Mouse (Mus musculus): ENCODE measurements at regions not wholly inside any gene's neighbourhood (a gene's known extent, or its start where the extent isn't known, plus 50 kb on each side); places are given as distances from the start of the nearest gene placed in this dataset.

DNA sequence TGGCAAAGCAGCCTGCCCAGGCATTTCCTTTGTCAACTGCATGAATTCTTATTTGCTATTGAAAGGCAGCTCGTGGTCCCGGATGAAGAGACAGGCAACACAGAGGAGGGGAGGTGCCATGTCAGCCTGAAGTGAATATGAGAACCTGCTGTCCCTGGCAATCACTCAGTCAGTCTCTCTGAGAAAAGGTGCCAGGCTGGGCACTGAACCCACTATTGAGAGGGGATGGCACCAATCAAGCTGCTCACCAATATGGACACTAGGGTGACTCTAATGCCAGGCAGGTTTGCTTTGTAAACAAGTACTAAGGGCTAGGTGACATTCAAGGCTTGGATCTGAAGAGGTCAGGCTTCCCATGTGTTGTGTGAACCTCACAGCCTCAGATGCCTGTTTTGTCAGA lies 222.0 kb upstream of the Wscd1 start:
- no peak for DNase-seq

DNA sequence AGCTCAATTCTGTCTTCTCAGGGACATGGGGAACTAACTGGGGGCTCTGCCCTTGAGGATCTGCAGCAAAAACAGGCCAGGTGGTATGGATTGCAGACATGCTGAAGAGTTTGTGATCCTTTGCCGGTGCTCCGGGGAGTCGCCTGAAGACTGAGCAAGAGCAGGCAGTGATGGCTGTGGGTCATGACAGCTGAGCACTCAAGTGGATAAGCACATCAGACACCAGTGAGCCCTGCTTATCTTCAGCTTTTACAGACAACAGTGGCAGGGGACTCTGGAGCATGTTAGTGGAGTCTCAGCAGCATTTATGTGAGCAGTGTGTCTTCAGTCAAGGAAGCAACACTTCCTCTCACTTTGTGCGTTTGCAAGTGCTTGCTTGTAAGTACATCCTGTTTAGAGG lies 221.1 kb upstream of the Wscd1 start:
- DNase-seq, result no peak

DNA sequence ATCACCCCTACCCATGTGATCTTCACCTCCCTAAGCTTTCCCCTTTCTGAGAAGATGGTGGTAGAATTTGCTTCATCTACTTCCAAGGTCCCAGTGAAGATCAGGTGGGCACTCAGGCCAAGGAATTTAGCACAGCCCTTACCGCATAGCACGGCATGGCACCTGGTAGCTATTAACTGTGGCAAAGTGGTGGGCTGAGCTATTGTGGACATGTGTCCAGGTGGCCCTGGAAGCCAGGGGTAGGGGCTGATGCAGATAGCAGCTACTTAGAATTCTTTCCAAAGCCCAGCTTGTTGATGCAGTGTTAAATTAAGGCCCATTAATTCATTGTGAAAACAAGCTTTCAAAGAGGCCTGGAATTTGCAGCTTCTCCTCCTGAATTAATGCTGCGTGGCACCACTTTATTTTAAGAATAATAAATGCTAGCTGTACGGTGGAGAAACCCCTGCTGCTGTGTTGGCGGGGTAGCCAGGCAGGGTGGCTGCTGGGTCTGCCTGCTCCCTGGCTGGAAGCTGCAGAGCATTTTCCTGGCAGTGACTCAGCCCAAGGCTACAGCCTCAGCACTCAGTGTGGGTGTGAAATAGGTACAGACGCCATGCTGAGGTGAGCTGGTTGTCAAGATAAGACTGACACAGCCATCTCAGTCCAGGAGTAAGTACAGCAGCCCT lies 208.4 kb upstream of the Wscd1 start:
- DNase-seq, result no peak

DNA sequence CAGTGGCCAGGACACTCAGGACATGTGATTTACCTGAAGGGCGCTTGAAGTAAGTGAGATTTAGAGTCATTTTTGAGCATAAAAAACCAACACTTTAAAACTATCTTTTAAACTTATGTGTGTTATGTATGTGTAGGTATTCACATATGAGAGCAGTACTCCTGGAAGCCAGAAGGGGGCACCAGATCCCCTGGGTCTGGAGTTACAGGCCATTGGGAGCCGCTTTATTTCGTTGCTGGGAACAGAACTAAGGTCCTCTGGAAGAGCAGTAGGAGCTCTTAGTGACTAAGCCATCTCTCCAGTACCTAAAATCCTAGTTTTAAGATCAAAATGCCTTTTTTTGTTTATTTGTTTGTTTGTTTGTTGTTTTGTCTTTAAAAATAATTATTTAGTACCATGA lies 192.3 kb upstream of the Wscd1 start:
- DNase-seq, result no peak

DNA sequence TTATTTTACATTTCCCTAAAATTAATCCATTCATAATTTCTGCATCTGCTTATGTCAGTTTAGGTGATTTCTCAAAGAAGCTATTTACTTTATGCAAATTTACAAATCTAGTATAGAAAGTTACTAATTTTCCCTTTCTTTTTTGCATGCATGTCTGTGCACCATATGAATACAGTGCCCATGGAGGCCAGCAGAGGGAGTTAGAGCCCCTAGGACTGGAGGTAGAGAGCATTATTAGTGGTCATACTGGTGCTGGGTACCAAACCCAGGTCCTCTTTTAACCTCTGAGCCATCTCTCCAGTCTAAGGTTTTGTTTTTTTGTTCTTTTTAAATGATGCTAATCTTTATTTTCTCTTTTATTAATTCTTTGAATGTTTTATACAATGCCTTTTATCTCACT lies 184.9 kb upstream of the Wscd1 start:
- no peak for DNase-seq

DNA sequence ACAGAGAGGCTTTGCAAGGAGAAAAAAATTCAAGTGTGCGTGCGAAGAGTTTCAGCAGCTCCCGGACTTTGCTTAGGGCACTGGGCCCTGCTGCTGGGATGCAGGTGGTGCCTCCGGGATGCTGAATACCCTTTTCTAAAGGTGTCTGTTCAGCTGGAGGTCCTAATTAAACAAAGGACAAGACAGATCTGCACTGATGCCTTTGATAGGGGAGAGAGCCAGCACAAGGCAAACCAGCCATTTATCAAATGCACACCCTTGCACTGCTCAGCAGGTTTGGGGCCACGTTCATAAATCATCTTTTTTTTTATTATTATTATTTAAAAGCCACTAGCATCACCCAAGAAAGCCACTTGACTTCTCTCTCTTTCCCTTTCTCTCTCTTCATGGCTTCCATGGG lies 172.9 kb upstream of the Wscd1 start:
- DNase-seq, result no peak

DNA sequence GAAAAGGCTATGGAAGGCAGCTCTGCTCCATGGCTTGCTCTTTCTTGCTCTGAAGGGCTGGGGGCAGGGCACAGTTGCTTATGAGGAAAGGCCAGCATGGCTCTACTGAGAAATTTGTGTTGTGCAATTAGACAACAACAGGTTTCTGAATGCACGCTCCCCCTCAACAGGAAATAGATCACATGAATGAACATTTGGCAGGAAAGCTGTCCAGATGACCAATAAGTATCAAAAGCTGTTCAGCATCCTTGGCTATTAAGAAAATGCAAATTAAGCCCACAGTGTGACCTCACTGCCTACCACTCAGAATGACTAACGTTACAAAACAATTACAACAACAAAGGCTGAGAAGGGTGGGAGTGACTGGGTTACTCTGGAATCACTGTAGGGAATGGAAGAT lies 167.9 kb upstream of the Wscd1 start:
- no peak for DNase-seq

DNA sequence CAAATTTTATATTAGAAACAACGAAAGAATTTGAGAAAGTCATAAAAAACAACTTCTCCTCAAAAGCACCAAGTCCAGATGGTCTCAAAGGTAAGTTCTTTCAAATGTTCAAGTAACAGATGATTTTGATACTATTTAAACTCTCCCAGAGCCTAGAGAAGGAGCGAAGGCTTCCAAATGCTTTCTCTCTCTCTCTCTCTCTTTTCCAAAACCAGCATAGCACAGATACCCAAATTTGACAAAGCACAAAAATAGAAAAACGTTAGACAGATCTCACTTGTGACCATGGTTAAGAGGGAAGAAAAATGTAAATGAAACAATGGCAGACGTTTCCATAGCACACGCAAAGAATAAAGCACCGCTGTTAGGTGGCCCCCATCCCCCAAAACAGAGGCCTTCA lies 158.7 kb upstream of the Wscd1 start:
- no peak for DNase-seq

DNA sequence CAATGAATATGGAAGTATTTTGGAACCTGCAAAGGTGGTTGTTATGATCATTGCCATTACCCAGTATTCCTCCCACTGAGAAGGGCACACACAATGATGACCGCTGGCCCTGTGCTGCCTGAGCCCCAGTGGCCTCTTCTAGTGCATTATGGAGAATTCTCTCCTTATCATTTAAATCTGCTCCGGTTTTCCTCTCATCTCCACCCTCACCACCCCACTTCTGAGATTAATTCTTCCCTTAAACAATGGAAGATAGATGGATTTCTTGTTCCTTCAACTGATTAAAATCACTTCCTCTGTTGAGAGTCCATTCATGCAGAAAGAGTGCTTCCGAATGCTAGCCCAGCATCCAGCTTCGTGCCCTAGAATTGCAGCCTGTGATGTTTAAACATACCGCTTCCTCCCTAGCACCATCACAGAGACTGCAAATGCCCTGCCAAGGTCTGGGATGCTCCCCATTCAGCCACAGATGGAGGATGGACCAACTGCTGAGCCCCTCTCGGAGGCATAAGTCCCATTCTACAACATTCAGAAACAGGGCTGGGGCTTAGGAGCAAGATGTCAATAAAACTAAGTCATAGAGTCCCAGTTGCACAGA lies 155.4 kb upstream of the Wscd1 start:
- DNase-seq, result no peak

DNA sequence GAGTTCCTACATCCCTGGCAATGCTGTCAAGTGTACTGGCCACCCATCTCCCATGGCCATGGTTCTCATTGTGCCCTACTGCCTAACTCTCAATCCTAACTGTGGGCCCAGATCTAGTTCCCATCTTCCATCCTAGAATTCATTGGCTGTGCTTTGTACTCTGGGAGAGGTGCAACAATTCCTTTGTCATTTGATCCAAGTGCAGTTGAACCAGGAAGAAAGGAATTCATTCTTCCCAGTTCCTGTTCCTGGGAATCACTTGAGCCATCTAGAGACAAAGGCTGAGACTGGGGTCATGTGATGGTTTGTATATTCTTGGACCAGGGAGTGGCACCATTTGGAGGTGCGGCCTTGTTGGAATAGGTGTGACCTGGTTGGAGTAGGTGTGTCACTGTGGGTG lies 152.0 kb upstream of the Wscd1 start:
- no peak for DNase-seq

DNA sequence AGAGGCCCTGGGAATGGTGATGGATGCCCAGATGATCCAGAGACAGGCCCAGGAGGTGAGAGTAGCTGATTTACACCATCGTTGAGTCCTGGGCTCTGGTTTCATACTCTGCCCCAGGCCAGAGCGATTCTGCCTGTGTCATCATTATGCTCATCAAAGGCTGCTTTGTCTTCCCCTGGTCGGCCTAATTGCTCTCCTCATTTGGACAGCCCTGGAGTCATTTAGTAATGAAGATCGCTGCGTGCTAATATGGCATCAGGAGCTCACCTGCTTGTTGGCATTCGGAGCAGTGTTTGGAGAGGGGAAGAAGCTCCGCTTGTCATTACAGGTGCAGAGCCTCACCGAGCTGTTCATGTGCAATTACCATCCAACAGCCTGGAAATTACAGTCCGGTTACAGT lies 138.9 kb upstream of the Wscd1 start:
- no peak for DNase-seq

DNA sequence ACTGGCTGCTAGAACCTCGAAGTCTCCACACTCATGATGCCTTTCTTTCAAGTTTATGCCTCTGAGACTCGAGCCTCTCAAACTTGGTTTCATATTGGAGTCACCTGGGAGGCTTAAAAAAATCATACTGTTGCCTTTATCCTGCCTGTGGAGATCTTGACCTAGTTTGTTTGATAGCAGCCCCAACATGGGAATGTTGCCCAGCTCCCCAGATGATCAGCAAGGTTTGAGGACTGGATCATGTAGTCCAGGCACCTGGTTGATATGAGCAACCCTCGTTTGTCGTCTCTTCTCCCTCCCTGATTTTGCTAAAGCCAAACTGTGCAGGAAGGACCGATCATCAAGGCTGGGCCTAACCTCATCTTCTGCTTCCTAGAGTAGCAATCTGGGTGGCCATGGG lies 134.2 kb upstream of the Wscd1 start:
- no peak for DNase-seq

DNA sequence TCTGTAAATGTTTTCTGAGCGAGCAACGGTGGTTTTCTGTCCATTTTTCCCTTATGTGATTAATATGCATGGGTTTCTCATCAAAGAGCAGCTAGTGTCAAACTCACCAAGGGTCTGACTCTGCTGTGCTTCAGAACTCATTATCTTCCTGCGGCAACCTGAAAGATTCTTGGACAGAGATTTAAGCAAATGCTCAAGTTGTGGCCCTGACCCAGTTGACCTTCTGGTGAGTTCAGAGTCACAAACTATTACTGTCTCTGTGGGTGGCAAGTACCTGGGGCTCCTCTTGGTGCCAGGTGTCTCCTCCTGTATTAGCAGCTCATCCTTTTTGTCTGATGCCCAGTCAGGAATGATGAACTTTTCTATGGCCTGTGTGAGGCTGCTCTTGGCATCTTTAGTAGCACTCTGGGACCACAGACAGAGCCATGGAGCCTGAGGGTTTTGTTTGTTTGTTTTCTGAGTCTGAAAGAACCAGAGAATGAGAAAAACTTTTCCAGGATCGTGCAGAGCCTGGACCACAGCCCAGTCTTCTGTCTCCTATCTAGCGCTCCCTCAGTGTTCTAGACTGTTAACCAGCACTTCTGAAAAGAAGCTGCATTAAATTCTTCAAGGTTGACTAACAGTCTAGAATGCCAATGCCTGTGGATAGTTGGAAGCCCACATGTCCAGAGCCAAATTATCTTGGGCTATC lies 124.1 kb upstream of the Wscd1 start:
- no peak for DNase-seq

DNA sequence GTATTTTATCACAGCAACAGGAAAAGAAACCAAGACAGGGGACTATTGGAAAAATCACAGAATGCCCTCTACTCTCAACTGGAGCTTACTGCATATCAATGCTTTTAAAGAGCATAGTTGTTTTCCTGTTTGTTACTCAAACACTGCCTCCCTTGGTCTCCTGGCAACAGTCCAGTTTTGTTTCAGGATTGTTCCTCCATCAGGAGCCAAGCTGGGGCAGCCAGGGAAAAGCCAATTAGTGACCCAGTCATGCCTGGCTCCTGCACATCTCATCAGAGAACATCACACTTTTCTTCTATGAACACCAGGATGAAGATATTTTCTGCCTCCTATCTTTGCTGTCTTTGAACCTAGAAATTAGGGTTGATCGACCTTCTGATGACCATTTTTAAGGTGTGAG lies 113.6 kb upstream of the Wscd1 start:
- no peak for DNase-seq

DNA sequence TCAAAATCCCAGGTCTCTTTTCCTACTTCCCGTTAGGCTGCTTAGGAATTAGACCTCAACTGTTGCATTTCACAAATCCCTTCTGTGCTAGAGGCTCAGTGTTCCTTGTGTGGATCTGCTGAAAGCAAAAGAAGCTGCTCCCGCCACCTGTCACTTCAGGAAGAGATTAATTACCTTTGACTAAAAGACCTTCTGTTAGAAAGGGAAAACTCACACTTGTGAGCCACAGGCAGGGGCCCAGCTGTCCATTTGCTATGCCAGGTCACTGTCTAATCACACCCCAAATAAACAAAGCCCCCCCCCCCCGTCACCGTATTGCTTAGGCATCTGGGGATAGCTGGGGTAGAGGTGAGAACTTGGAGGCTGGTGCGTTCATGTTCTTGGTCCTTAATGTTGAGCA lies 112.9 kb upstream of the Wscd1 start:
- DNase-seq, result no peak

DNA sequence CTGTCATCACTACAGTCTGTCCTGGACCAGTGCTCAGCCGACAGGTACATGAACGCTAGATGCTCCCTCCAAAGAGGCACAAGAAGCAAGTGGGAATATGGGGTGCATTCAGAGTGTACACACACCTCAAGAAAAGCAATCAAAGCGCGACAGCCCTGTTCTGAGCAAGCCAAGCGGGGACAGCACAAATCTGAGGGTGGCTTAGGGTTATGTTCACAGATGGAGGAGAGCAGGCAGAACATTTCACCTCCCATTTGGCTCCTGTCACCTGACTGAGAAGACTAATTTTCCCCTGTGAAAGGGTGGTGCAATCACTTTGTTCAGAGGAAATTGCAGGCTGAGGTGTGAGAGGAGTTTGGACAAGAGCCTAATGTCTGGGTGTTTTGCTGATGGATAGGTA lies 106.8 kb upstream of the Wscd1 start:
- no peak for DNase-seq

DNA sequence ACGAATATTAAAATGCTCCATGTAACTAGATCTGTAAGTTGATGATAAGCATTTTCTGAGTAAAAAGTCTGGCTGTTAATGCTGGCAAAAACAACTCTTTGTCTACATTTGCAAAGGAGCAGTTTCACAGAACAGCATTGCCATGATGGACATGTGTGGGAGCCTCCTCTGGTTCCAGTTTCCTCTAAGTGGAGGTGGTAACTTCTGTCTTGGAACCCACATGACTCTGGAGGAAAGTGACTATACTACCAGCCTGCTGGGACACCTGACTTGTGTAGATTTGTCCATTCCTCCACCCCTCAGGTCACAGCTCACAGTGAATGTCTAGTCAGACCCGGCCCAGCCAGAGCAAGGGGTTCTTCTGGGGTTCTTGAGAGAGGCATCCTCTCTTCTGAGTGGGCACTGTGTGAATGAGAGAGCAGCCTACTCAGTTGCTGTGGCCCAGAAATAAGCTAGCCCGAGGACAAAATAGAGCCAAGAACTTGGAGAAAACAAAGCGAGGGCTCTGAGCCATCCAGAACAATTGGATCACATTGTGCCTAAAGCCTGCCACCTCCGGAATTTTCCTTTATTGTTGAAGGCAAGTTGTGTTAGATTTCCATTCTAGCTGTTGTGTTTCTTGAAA lies 97.9 kb upstream of the Wscd1 start:
- DNase-seq, result no peak

DNA sequence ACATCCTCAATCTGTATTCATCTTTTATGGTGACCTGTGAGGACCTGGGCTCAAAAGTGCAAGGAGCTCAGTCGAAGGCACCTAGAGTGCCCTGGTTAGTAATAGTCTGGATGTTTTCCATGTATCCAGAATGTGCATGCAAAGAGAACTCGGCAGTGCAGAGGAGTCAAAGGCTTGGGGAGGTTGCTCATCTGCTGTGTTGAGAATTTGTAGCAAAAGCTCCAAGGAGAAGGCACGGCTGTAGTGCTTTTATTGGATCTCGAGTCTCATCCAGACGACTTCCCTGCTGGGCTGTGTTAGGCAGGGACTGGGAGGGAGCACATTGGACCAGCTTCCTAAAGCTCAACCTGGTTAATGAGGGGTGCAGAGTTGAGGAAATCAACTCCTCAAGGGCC lies 97.3 kb upstream of the Wscd1 start:
- no peak for DNase-seq

DNA sequence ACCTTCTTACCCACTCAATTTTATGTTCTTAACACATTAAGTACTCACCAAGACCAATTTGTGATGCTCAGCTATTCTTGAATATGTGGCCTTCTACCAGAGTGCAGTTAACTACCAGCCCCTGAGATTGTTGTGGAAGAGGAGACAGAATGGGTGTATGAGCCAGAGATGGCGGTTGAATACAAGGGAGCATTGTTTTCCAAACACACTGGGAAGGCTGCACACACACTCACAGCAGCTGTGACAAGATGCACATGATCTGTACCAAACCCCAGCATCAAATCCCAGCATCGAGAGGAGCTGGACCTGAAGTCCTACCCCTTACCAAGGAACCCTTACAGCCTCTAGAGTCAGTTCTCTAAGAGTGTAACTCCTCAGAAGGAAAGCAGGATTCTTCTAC lies 91.4 kb upstream of the Wscd1 start:
- no peak for DNase-seq

DNA sequence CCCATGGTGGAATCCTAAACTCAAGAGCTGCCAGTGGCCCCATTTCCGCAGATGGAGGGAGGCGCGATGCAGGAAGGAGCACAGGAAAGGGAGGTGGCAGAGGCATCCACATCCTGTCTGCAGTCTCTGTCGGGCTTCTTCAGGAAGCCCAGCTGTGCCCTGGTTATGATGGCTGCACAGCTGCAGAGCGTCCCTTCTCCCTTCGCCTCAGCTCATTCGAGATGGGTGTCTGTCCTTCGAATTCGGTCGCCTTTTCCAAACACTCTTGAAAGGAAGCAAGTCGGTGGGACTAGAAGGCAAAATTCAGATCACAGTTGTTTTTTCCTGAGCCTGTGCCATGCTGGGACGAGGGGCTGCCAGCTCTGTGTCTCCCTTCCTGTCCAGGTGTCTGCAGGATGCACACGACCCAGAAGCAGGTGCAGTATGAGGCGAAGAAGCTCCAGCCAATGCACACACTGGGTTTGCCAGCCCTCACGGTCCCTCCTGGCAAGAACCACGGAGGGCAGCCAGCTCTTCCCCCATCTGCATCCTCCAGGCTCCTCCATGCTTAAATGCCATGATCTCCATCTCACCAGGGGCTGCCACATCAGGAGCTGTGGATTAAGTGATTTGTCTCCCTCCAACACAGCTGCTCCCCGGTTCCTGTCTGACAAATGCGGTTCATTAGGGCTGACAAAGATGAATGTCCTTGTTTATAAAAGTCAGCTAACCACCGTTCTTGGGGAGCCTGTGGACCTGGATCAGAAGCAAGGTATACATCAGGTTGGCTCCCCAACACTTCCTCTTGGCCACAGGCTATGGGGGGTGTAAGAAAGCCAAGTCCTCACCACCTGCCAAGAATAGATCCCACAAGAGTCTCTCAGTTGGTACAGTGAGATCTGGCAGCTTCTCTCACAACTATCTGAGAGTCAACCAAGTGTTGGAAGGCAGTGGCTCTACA lies 79.3 kb upstream of the Wscd1 start:
- no peak for DNase-seq

DNA sequence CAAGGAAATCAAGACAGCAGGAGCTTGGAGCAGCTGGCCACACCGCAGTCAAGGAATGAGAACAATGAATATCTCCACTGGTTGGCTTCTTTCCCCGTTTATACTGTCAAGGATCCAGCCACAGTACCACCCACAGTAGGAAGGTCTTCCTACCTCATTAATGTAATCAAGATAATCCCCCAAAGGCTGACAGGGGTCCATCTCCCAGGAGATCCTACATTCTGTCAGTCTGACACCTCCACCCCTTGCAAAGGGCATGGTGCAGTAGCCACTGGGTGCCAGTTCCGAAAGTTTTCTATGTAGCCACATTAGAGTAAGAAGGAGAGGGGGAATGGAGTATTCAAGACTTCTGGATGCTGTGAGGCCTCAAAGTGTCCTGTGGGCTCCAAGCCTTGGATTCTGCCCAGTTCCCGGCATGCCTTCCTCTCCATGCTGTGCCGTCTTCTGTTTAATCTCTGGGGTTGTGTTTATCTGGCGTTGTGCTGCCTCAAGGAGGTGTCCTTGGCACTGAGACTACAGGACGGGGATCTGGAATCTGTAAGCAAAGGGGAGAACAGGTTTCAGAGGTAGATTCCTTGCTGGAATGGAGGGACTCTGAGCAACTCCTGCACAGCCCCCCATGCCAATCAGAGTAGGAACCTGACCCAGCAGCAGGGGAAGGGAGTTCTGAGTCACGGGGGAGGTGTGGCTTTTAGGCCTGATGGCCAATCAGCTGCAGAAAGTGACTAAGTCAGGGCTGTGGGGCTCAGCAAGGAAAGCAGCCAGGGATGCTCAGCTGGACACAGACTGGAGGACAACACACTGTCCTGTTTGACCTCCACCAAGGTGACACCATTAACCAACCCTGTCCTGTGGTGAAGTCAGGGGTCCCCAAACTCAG lies 77.3 kb upstream of the Wscd1 start:
- no peak for DNase-seq

DNA sequence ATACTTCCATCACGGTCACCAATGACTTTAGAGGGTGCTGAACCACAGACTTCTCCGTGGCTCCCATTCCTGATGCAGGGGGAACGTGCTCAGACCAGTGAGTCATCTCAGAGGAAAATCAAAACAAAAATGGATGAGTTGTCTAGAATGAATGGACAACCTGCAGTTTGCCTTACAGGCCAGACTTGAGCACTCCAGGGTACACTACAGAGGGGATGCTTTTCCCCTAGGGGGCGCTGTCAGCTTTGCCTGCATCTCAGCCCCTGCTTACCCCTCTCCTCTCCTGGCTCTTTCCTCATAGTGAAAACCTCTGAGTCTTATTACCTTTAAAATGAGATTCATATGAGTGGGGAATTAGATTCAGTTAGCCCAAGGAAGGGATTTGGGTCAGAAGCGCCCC lies 75.4 kb upstream of the Wscd1 start:
- DNase-seq, result peak; percentile 42 to 67
